Mouse (Mus musculus) small intestine, adult 10 weeks (tissue): ENCODE data around the gene Arhgef19. TPM values are rescaled to one million over a fixed set of nuclear protein-coding genes. Genes with fewer than 3 reads are reported as not detected.

Source experiments
- polyA plus RNA-seq: library from polyadenylated mRNA; stranded (reverse); fragments of 350-450 nt; fragmentation: Illumina TruSeq; extraction: RNeasy Lipid Tissue Mini Kit (QIAGEN cat#74804); gene quantifications from one replicate; pipeline ENCODE4 v1.2.3, GENCODE M21; 2014; ENCODE audit warnings: low replicate concordance

The Arhgef19 gene
- 1.4 TPM for polyA plus RNA-seq

DNA sequence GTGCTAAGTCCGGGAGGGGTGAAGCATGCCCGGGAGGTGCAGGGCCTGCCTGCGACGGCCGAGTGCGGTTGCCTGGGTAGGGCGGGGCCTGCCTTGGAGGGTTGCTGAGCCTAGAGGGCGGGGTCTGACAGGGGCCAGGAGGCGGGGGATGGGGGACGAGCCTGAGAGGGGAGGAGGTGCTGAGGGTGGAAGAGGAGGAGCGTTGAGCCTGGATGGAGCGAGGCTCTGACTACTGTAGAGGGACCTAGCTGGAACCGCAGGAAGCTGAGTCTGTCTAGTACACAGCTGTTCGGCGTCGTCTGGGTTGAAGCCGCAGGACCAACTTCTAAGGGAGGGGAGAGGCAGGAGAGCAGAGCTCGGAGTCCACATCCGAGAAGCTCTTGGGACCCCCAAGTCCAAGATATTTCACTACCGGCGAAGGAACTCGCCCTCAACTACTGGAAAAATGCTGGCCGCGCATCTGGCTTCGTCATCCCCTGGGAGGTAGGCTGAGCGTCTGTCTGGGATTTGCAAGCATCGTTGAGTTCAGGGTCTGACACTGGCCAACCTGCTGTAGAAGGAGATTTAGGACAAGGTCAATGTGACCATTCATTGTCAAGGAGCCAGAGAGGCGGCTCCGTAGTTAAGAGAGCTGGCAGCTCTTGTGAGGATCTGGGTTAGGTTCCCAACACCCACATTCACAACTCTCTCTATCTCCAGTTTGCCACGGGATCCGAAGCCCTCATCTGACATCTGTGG is at the start of gene Arhgef19:
TSS of gene Arhgef19 (plus strand) at position 112 of the 738 bp plus-strand sequence.

DNA sequence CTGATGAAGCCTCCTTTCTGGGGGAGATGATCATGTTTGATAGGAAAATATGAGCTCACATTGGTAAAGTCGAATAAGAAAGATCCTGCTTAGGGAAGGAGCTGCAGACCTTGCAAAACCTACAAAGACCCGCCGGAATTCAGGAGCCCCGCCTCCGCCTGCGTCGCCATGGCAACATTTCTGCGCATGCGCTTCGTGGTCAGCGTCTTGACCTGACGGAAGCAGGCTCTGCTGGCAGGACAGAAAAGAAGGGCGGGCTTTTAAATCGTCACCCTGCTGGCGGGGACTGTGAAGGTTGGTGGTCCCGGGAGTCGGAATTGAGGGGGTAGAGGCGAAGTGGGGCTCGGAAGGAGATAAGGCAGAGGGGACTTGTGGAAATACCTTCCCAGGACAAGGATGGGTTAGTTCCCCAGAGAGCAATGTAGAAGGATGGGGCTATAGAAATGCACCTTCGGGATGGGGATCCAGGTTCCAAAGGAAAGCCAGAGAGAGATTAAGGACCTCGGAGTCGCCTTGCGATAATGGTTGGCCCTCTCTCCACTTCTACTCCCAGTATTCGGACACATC is 25.4 kb upstream of the Arhgef19 start, which contains the start of gene Rsg1:
TSS of gene Rsg1 (plus strand) at position 187 of the 567 bp plus-strand sequence.

DNA sequence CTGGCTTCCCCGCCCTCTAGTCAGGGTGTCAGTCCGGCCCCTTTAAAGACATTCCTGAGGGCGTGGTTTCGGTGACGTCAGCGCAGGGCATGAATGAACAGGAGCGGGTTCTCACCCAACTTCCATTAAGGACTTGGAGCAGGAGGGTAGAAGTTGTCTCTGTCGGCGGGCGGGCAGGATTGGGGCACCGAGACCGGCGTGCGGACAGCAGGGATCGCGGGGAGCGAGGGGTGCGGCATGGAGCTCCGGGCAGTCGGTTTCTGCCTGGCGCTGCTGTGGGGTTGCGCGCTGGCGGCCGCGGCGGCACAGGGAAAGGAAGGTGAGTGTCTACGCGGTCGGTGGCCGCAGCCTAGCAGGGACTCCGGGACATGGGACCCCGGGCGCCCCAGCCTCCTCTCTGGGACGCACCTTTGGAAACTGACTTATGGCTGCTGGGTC is 61.8 kb downstream of the Arhgef19 start, which contains the start of gene Epha2:
TSS of gene Epha2 (plus strand) at position 125 of the 438 bp plus-strand sequence.

Other genes starting within 250 kb of the Arhgef19 start
- not detected for gene Mfap2, start 229.1 kb upstream of the Arhgef19 start, polyA plus RNA-seq
- not detected for gene Crocc, start 178.9 kb upstream of the Arhgef19 start, polyA plus RNA-seq
- 6.0 TPM for gene Necap2, start 161.1 kb upstream of the Arhgef19 start, polyA plus RNA-seq
- not detected for gene Spata21, start 151.2 kb upstream of the Arhgef19 start, polyA plus RNA-seq
- gene Szrd1, start 99.7 kb upstream of the Arhgef19 start, polyA plus RNA-seq, result 16.2 TPM
- 5.8 TPM for gene Fbxo42, start 91.6 kb upstream of the Arhgef19 start, polyA plus RNA-seq
- gene Rsg1, start 25.5 kb upstream of the Arhgef19 start, polyA plus RNA-seq, result not detected
- 1.7 TPM for gene Epha2, start 61.7 kb downstream of the Arhgef19 start, polyA plus RNA-seq
- not detected for gene Fam131c, start 128.7 kb downstream of the Arhgef19 start, polyA plus RNA-seq
- not detected for gene Clcnka, start 159.2 kb downstream of the Arhgef19 start, polyA plus RNA-seq
- not detected for gene Clcnkb, start 176.5 kb downstream of the Arhgef19 start, polyA plus RNA-seq
- gene Hspb7, start 181.3 kb downstream of the Arhgef19 start, polyA plus RNA-seq, result not detected
- not detected for gene Srarp, start 196.6 kb downstream of the Arhgef19 start, polyA plus RNA-seq
- gene Zbtb17, start 205.2 kb downstream of the Arhgef19 start, polyA plus RNA-seq, result not detected